Comparison of ENCODE assay signal across 24 mouse cellular contexts in genomic region chr5:76664936-76665335, GRCm38 (mm10). TPM values are rescaled to one million over a fixed set of nuclear protein-coding genes. Genes with fewer than 3 reads are reported as not detected.
DNase-seq lines count a peak whose midpoint lies in the region; ATAC-seq and TF ChIP-seq lines count a peak whose summit lies in the region.
"Had no signal": no experiment of that assay in that cellular context is flagged by ENCODE, and none has a peak within 500 bp of the region (broad histone marks: within the 10 kb centered on the region; RNA-seq: fewer than 3 reads in every experiment).

No protein-coding gene starts in this region.

- no peak for DNase-seq in forebrain, postnatal 0 days
- no peak for DNase-seq in neural tube, embryonic 11.5 days (ENCODE audit: low spot score)
- no peak for DNase-seq in hindbrain, embryonic 14.5 days (ENCODE audit: low spot score)
- peak; percentile 33 for DNase-seq in retina, postnatal 1 day
- DNase-seq in layer of hippocampus, postnatal 14 days (ENCODE audit: low spot score in 2 of 2) = no peak
- DNase-seq: cerebellum, adult 11 months; cerebellum, adult 9-11 months; gastrocnemius, adult 2 months; heart, postnatal 4 days; kidney, adult 2 months; kidney, postnatal 25 days; liver, postnatal 0 days; right cerebral cortex, postnatal 14 days; thymus, adult 2 months; thymus, postnatal 4 days had no signal

- WGBS in forebrain, embryonic 12.5 days = 79% methylated on average over 7 of the region's 7 CpGs
- 65% methylated on average over 7 of the region's 7 CpGs for WGBS in forebrain, postnatal 0 days
- 49% methylated on average over 7 of the region's 7 CpGs for WGBS in neural tube, embryonic 11.5 days
- WGBS in neural tube, embryonic 15.5 days = 38% methylated on average over 7 of the region's 7 CpGs
- 46% methylated on average over 7 of the region's 7 CpGs for WGBS in hindbrain, embryonic 14.5 days
- WGBS in kidney, embryonic 14.5 days = 54% methylated on average over 7 of the region's 7 CpGs

- peak overlapping the region; percentile 76 for H3K27ac ChIP-seq in forebrain, embryonic 12.5 days
- H3K27ac ChIP-seq in forebrain, postnatal 0 days (ENCODE audit: low read depth, low read length) = no peak overlapping the region
- peak overlapping the region; percentile 72 for H3K27ac ChIP-seq in neural tube, embryonic 11.5 days (ENCODE audit: low read depth, low read length)
- H3K27ac ChIP-seq in neural tube, embryonic 15.5 days (replicated peaks) = no peak overlapping the region
- H3K27ac ChIP-seq in hindbrain, embryonic 14.5 days = peak overlapping the region; percentile 73; the same call in 1 of the 2 replicates
- no peak overlapping the region for H3K27ac ChIP-seq in kidney, embryonic 14.5 days (ENCODE audit: low read depth, low read length)
- H3K27ac ChIP-seq: gastrocnemius, adult 2 months; heart, embryonic 15.5 days; layer of hippocampus, adult 2 months; limb, embryonic 12.5 days; macrophage; stomach, postnatal 0 days had no signal

- 0 out of 2 replicates have a peak overlapping the region, but pooled peaks have one; percentile 10 for H3K4me2 ChIP-seq in forebrain, embryonic 12.5 days
- no peak overlapping the region for H3K4me2 ChIP-seq in forebrain, postnatal 0 days (ENCODE audit: low read depth)
- no peak overlapping the region for H3K4me2 ChIP-seq in neural tube, embryonic 11.5 days (ENCODE audit: low read depth)
- no peak overlapping the region for H3K4me2 ChIP-seq in neural tube, embryonic 15.5 days
- no peak overlapping the region; the same call in 1 of the 2 replicates for H3K4me2 ChIP-seq in hindbrain, embryonic 14.5 days (replicated peaks)
- H3K4me2 ChIP-seq in kidney, embryonic 14.5 days (replicated peaks; ENCODE audit: low read depth, low read length) = no peak overlapping the region
- H3K4me2 ChIP-seq: heart, embryonic 15.5 days; limb, embryonic 12.5 days; liver, embryonic 11.5 days had no signal

- peaks cover 47% of the 10 kb centered on the region for H3K4me1 ChIP-seq in forebrain, embryonic 12.5 days
- peaks cover 4% of the 10 kb centered on the region; the same call in 1 of the 2 replicates for H3K4me1 ChIP-seq in forebrain, postnatal 0 days (ENCODE audit: insufficient read depth)
- H3K4me1 ChIP-seq in neural tube, embryonic 11.5 days (ENCODE audit: control insufficient read depth, insufficient read depth, low read length) = peaks cover 23% of the 10 kb centered on the region
- H3K4me1 ChIP-seq in neural tube, embryonic 15.5 days = peaks cover 64% of the 10 kb centered on the region
- peaks cover 40% of the 10 kb centered on the region for H3K4me1 ChIP-seq in hindbrain, embryonic 14.5 days (replicated peaks; ENCODE audit: control insufficient read depth, insufficient read depth, low read length)
- peaks cover 6% of the 10 kb centered on the region; the same call in 1 of the 2 replicates for H3K4me1 ChIP-seq in kidney, embryonic 14.5 days (ENCODE audit: control insufficient read depth, insufficient read depth, low read length)
- H3K4me1 ChIP-seq: heart, embryonic 15.5 days had no signal

- H3K36me3 ChIP-seq in forebrain, embryonic 12.5 days (replicated peaks) = peaks cover 3% of the 10 kb centered on the region; the same call in 1 of the 2 replicates
- H3K36me3 ChIP-seq in forebrain, postnatal 0 days (ENCODE audit: insufficient read depth) = no peaks in the 10 kb centered on the region
- H3K36me3 ChIP-seq in neural tube, embryonic 11.5 days (ENCODE audit: control insufficient read depth, insufficient read depth, low read length) = no peaks in the 10 kb centered on the region
- no peaks in the 10 kb centered on the region for H3K36me3 ChIP-seq in neural tube, embryonic 15.5 days
- no peaks in the 10 kb centered on the region for H3K36me3 ChIP-seq in hindbrain, embryonic 14.5 days (replicated peaks; ENCODE audit: control insufficient read depth, insufficient read depth)
- no peaks in the 10 kb centered on the region for H3K36me3 ChIP-seq in kidney, embryonic 14.5 days (ENCODE audit: control insufficient read depth, insufficient read depth, low read length)
- H3K36me3 ChIP-seq: heart, embryonic 15.5 days; limb, embryonic 12.5 days had no signal

- no peaks in the 10 kb centered on the region for H3K27me3 ChIP-seq in forebrain, embryonic 12.5 days
- H3K27me3 ChIP-seq in forebrain, postnatal 0 days (ENCODE audit: insufficient read depth, low read length) = no peaks in the 10 kb centered on the region
- no peaks in the 10 kb centered on the region for H3K27me3 ChIP-seq in neural tube, embryonic 11.5 days (ENCODE audit: control insufficient read depth, insufficient read depth, low read length)
- H3K27me3 ChIP-seq in neural tube, embryonic 15.5 days (replicated peaks) = no peaks in the 10 kb centered on the region
- H3K27me3 ChIP-seq in hindbrain, embryonic 14.5 days (ENCODE audit: control insufficient read depth, insufficient read depth, low read length) = no peaks in the 10 kb centered on the region
- no peaks in the 10 kb centered on the region for H3K27me3 ChIP-seq in kidney, embryonic 14.5 days (ENCODE audit: control insufficient read depth, insufficient read depth, low read length)
- H3K27me3 ChIP-seq: limb, embryonic 12.5 days had no signal

- no peak overlapping the region for H3K9ac ChIP-seq in forebrain, embryonic 12.5 days
- H3K9ac ChIP-seq in forebrain, postnatal 0 days = no peak overlapping the region
- H3K9ac ChIP-seq in neural tube, embryonic 11.5 days (ENCODE audit: low read length) = no peak overlapping the region
- H3K9ac ChIP-seq in neural tube, embryonic 15.5 days (replicated peaks) = no peak overlapping the region
- no peak overlapping the region; the same call in 1 of the 2 replicates for H3K9ac ChIP-seq in hindbrain, embryonic 14.5 days
- H3K9ac ChIP-seq in kidney, embryonic 14.5 days (ENCODE audit: low read depth, low read length) = no peak overlapping the region
- H3K9ac ChIP-seq: heart, embryonic 15.5 days; limb, embryonic 12.5 days; liver, postnatal 0 days had no signal

- ATAC-seq in forebrain, embryonic 12.5 days (ENCODE audit: low FRiP score) = 0 out of 2 replicates have a peak, but pooled peaks have one; percentile 45
- no peak for ATAC-seq in forebrain, postnatal 0 days
- ATAC-seq in neural tube, embryonic 11.5 days (ENCODE audit: insufficient read depth, low FRiP score, low TSS enrichment) = no peak; the same call in 1 of the 2 replicates
- ATAC-seq in neural tube, embryonic 15.5 days (ENCODE audit: low FRiP score) = no peak
- no peak for ATAC-seq in hindbrain, embryonic 14.5 days (ENCODE audit: low FRiP score)
- no peak for ATAC-seq in kidney, embryonic 14.5 days (ENCODE audit: low FRiP score, low TSS enrichment)
- ATAC-seq: liver, postnatal 0 days had no signal

- TF ChIP-seq CTCF in forebrain, postnatal 0 days (IDR thresholded peaks at IDR 0.05; ENCODE audit: low read depth) = no peak

- H3K4me3 ChIP-seq in forebrain, embryonic 12.5 days (replicated peaks) = no peak overlapping the region
- H3K4me3 ChIP-seq in forebrain, postnatal 0 days (ENCODE audit: low read depth, low read length) = no peak overlapping the region
- no peak overlapping the region for H3K4me3 ChIP-seq in neural tube, embryonic 11.5 days (ENCODE audit: low read depth, low read length)
- H3K4me3 ChIP-seq in neural tube, embryonic 15.5 days (replicated peaks) = no peak overlapping the region
- H3K4me3 ChIP-seq in hindbrain, embryonic 14.5 days (replicated peaks; ENCODE audit: low read length) = no peak overlapping the region
- no peak overlapping the region for H3K4me3 ChIP-seq in kidney, embryonic 14.5 days (ENCODE audit: low read length)
- H3K4me3 ChIP-seq: gastrocnemius, adult 2 months; heart, embryonic 15.5 days; layer of hippocampus, adult 2 months; limb, embryonic 12.5 days had no signal

- no peaks in the 10 kb centered on the region for H3K9me3 ChIP-seq in forebrain, embryonic 12.5 days
- no peaks in the 10 kb centered on the region for H3K9me3 ChIP-seq in forebrain, postnatal 0 days (ENCODE audit: low read length)
- no peaks in the 10 kb centered on the region for H3K9me3 ChIP-seq in neural tube, embryonic 11.5 days (ENCODE audit: control insufficient read depth, low read length)
- H3K9me3 ChIP-seq in neural tube, embryonic 15.5 days (replicated peaks) = no peaks in the 10 kb centered on the region
- H3K9me3 ChIP-seq in hindbrain, embryonic 14.5 days (ENCODE audit: control insufficient read depth, low read length) = no peaks in the 10 kb centered on the region
- H3K9me3 ChIP-seq in kidney, embryonic 14.5 days (ENCODE audit: control insufficient read depth, low read length) = no peaks in the 10 kb centered on the region
- H3K9me3 ChIP-seq: heart, embryonic 15.5 days; limb, embryonic 12.5 days had no signal

RNA-seq across cellular contexts. Expression of gene C530008M17Rik, which starts 8.6 kb away (rescaled TPM):
- 78.6 and 83.5 TPM in 2 replicates for polyA plus RNA-seq in forebrain, embryonic 12.5 days (2016; fragmentation: Nextera tagmentation; extraction: Ambion mirVana)
- 86.2 and 87.4 TPM in 2 replicates for total RNA-seq in forebrain, postnatal 0 days (2014; rRNA removed)
- 47.6 and 63.6 TPM in 2 replicates for polyA plus RNA-seq in forebrain, postnatal 0 days (2015; fragmentation: Nextera tagmentation; extraction: Ambion mirVana)
- 36.8 and 38.6 TPM in 2 replicates for polyA plus RNA-seq in neural tube, embryonic 11.5 days (2014; fragmentation: Nextera tagmentation; extraction: Ambion mirVana)
- 45.1 and 57.1 TPM in 2 replicates for polyA plus RNA-seq in neural tube, embryonic 15.5 days (2015; fragmentation: Nextera tagmentation; extraction: Ambion mirVana)
- 51.0 and 56.9 TPM in 2 replicates for polyA plus RNA-seq in hindbrain, embryonic 14.5 days (2014; fragmentation: Nextera tagmentation; extraction: Ambion mirVana)
- polyA plus RNA-seq in kidney, embryonic 14.5 days (2014; fragmentation: Nextera tagmentation; extraction: Ambion mirVana) = 14.9 and 21.2 TPM in 2 replicates
- total RNA-seq in layer of hippocampus, postnatal 14 days (2021) = 100 to 1,000 TPM; 118 to 125 TPM

Comparison
In these comparisons a context has a peak if more than half of its experiments do, and no peak if none do; other contexts are left out.
1. H3K27ac ChIP-seq: peak in forebrain, embryonic 12.5 days (single experiment), neural tube, embryonic 11.5 days (single experiment) and hindbrain, embryonic 14.5 days (single experiment); none in forebrain, postnatal 0 days (single experiment), neural tube, embryonic 15.5 days (single experiment) and kidney, embryonic 14.5 days (single experiment).